Mouse (Mus musculus) cerebellum, adult 9-10 months (tissue): Measurements from ENCODE around the gene Gm6525.

ENCODE experiments used
- DNase-seq: peaks from one replicate; pipeline ENCODE4 v3.0.0; 2022

Gene Gm6525

DNA sequence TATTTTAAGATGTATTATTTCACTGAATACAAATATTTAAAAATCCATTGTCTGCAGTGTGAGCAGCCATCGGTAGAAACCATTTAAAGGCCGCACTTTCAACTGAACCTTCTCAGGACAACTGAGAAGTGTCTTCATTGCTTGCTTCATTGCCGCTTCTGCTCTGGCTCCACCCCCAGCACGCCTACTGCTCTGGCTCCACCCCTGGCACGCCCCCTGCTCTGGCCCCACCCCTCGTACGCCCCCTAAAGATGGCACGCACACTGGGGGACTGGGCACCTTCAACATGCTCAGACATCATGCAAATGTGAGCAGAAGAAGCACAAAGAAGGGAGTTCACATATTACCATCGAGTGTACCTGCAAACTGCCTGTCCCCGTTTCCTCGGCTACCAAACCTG, 1.5 kb upstream of the Gm6525 start:
- DNase-seq = no peak

DNA sequence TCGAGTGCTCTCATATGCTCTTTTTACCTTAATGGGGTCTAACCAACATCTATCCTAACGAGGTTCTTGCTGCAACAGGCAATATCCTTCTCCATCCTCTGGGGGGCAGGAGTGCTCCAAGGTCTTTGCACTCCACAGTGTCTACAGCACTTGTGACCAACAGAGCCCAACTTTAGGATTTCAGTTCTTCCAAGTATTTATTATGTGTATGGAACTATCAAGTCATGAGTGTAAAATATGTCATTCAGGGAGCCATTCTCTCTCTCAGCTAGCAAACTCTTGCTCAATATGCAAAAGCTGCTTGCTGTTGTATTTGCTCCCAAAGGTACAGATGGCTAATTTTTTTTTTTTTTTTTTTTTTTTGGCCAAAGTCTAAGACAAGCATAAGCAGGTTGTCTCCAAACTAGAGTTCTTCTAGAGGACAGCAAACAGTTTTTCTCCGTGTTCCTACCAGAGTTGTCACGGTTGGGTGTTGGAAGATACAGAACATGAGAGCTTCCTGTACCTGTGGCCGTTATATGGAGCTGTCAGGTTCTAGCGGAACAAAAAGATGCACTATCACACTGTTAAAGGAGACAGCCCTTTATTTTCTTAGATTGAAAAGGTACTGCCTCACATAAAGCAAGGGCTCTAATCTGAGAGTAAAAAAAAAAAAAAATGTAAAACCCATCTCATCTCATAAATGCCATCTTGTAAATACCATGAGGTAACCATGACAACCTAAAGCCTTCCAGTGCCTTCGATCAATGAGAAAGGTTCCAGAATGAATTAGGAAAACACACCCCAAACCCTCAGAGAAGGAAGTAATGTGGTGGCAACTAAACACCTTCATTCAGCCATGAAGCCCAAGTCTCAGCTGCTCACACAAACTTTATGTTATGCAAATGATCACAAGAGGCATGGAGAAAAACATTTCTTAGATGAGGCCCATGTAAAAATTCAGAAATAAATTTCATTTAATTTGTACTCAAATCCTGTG, 1.7 kb downstream of the Gm6525 start:
- DNase-seq = peak; percentile 82

DNA sequence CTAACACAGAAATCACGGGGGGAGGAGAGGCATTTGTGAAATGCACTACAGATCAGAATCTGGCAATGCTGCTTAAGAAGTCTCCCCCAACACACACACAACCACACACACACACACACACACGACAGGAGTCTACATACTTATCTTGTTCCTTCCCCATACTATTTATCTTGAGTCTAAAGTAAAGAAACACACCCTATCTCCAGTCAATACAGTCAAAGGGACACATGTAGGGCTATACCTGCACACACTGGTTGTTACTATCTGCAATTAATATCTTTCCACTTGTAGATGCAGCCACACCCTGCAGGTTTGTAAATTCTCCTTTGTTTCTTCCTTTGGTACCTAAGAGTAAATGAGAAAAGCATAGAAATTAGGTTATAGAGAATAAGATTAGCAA, 3.9 kb downstream of the Gm6525 start:
- DNase-seq = no peak

DNA sequence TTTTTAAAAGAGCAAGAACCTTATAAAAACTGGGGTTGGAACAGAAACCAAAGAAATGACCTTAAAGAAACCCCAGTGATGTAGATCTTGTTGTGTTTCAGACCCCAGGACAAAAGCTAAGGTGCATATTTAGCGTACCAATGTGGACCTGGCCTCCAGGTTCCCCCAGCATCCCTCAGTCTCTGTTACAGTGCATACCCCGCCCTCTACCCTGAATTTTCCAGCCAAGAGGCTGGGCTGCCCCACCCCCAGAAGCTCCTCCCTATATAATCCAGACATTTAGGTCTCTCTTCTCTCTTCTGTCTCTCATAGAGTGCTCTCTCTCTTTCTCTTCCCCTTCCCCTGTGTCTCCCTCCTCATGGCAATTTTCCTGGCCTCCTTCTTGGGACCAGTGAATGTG, 6.4 kb downstream of the Gm6525 start:
- no peak for DNase-seq

DNA sequence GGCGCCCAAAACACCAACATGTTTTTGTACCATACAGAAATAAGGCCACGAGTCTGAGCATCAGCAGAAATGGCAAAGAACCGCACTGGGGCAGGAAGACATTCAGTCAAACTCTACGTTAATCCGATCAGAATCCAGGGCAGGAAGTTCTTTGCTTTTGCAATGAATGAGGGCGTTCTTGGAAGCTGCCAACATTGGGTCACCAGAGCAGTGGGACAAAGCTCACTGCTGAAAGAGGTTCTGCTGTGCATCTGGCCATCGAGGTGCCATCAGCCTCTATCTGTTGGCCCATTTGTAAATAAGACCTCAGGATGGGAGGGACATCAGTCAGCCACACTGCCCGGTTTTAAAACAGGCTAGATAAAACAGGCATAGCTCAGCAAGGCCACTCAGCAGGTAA, 7.2 kb downstream of the Gm6525 start:
- DNase-seq = no peak

DNA sequence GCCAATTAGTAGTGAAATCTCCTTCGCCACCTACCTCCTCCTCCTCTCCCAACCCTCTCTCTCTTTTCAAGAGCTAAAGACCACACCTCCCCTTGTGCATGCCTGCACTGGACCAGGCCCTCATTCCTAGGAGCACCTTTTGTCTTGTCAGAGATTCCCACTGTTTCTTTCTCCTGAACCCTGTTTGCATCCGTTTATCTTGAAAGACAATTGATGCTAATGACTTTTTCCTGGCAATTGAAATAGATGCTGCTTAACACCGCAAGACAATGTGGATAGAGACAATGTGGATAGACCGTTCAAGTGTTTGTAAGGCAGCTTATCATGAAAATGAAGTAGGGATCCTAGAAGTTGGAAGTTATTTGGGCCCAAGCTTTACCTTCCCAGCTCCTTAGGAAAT, 7.8 kb downstream of the Gm6525 start:
- DNase-seq = no peak

DNA sequence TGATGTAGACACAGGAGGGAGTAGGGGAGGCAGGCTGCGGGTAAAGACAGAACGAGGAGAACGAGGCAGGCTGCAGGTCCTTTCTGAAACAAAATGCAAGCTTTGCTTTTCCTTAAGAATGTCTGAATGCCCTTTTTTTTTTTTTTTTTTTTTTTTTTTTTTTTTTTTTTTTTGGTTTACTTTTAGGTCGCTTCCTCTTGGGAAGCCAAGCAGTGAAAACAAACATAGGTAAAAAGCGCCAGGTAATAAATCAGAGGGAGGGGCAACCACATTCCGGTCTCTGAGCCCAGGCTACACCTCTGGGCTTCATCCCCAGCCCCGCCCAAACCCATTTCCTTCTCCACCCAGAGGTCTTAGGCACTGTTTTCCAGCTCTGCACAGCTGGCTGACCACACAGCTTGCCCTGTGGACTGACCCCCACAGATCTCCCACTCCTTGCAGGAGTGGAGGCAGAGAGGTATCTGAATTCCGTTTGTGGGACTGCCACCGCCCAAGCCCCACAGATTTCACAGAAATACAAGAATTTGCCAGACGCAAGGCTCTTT, 15.8 kb downstream of the Gm6525 start:
- DNase-seq = no peak

DNA sequence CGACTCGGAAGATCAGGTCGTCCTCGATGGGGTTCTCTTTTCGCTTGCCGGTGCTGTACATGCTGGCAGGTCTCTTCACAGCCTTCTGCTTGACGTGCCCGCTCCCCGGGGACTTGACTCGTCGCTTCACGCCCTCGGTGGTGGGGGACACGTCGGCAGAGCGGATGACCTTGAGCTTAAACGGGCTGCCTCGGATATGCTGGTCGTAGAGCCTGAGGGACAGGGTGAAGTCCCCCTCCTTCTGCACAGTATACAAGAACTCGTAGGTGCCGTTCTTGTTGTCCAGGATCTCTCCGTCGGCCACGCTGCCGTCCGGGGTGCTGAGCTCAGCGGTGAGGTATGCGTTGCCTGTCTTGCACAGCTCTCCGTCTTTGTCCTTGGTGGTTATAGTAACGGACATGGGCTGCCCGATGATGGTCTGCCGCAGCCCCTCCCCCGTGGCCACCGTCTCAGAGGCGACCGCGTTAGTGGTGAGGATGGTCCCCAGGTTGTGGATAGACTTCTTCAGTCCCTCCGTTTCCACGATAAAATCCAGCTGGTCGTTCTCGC, 16.7 kb downstream of the Gm6525 start:
- DNase-seq = no peak

DNA sequence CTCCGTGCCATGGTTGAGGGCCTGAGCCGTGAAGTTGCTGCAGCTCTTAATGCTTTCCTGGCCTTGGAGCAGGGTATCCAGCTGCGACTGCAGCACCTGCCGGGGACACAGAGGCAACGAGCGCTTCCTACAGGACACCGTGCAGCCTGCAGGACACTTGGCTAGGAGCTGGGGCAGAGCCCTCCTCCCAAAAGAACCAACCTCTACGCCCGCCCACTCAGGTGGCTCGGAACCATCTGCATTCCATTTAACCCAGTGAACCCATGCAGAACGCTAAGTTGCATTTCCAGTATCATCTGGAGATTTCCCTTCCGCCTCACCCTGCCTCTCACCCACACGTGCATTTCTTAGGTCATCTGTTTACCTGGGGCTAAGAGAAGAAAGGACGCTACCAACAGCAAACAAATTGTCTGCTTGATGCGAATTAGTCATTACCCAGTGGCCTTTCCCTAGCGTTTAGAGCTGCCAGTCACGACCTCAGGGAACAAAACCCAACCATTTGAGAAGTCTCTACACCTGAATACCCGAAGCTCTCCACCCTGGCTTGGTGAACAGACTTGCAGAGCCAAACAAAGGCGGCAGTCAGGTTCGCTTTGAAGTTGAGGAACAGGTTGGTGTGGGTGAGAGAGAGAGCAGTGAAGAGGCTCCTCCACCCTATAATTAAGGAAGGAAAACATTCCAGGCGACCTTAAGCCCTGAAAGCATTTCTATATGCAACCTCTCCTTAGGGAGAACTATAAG, 17.4 kb downstream of the Gm6525 start:
- DNase-seq = no peak

DNA sequence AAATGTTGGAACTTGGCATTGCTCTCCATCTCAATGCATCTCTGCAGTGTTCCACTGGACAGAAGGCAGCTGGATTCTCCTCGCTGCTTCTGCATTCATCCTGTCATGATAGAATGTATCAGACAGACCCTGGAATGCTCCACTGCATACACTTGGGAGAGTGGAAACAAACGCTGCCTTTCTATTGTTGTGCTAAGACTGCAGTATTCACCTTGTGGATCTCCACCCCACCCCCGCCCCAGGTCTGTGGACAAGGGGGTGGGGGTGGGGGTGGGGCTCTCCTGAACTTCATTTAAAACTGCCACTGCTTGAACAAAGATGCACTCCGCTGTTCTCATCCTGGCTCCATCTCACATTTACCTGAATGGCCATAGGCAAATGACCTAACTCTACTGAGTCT, 20.0 kb downstream of the Gm6525 start:
- DNase-seq = no peak

DNA sequence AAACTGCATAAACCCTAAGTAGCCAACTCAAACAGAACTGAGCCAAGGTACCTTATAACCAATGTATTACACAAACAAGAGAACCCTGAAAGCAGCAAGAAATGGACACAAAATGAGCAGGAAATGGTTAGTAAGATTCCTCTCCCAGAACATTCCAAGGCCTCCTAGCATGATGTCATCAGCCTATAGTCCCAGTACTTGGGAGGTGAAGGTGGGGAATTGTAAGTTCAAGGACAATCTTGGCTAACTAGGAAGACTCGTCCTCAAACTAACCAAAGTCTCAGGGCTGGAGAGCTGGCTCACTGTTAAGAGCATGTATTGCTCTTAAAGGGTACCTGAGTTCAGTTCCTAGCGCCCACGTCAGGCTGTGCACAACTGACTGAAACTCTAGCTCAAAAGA, 24.3 kb downstream of the Gm6525 start:
- no peak for DNase-seq

DNA sequence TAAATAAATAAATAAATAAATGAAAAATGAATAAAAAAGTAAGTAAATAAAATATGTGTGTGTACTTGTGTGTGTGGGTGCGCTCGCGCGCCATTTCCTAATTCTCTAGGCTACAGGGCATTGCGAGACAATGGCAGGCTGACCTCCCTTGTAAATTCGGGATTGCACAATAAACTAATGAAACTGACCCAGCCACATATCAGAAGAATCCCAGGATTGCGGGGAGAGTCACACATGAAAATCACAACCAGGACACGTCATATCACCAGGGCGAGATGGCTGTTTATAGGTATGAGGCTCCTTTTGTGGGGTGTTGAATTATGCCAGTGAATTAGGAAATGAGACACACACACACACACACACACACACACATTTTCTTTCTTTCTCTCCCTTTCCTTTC, 25.6 kb downstream of the Gm6525 start:
- no peak for DNase-seq

DNA sequence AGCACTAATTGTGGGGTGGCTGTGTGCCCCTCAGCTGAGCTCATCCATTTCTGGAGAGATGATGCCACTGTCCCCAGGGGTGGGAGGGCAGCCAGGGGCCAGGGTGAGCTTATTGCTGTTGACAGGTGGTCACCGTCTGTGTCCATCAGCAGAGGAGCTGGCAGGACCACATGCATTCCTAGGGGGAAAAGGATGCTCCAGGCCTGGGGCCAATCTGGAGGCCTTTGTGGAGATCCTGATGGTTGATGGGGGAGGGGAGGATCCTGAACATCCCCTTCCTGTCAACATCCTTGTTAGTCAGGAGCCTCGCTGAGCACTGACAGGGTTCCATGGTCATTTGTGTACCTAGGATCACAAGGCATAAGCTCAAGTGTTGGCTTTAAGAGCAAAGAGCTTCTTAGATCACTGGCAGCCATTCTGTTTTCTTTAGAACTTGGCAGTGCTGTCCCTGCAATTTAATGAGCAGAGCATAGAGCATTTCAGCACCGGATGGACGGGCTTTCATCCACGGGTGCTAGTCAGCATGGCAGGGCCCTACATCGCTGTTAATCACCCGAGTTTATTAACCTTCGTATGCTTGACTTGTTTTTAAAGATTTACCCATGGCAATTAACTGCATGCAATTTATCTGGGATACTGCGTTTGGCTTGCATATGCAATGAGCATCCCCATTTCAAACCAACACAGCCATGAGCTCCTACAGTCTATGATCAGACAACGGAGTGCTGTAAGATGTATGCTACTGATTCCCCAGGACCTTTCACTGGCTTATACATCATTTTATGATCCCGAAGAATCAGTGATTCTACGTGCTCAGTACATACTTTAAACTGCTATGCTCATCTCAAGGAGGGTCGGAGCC, 26.9 kb downstream of the Gm6525 start:
- peak; percentile 99 for DNase-seq

DNA sequence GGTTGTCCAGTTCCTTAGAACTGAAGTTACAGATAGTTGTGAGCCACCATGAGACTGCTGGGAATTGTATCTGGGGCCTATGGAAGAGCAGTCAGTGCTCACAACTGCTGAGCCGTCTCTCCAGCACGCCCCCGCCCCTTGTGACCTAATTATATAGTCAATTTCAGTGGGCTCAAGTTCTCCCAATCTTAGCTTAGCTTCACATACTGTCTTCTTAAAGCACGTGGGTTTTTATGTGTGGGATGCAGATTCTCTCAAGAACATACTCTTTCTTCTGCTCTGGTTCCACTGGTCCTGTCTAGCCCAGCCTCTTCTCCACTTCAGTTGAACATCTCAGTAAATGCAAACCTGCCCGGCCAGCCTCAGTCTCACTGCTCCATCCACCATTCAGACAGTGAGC, 30.7 kb downstream of the Gm6525 start:
- no peak for DNase-seq

DNA sequence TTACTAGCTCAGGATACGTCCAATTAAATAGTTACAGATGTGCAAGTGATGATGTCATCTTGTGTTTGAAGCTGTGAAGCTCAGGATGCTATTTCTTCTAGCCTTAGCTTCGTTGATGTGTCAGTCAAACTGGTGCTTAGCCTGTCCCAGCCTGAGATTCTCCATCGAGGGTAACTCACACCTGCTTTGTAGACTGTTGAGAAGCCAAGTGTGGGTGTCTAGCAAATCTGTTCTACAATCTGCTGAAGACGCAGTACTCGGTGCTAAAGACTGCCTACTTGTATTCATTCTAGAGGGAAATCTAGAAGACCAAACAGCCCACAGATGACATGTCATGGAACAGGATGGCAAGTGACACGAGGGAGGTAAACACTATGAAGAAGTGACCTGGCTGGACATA, 31.7 kb downstream of the Gm6525 start:
- DNase-seq = no peak

DNA sequence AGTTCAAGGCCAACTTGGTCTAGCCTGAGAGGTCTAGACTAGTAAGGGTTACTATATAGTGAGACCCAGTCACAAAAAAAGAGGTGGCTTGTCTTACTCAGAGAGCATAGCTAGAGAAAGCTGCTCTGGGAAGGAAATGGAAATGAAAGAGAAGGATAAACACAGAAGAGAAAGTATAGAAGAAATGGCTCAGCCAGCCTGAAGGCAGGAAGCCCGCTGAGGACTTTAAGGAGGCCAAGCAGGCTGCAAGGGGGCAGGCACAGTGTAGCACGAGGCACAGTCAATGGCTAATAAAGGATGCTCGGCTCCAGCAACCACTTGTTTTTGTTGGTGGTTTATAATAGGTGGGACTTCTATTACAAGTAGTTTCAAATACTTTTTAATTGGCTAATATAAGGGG, 32.2 kb downstream of the Gm6525 start:
- no peak for DNase-seq

DNA sequence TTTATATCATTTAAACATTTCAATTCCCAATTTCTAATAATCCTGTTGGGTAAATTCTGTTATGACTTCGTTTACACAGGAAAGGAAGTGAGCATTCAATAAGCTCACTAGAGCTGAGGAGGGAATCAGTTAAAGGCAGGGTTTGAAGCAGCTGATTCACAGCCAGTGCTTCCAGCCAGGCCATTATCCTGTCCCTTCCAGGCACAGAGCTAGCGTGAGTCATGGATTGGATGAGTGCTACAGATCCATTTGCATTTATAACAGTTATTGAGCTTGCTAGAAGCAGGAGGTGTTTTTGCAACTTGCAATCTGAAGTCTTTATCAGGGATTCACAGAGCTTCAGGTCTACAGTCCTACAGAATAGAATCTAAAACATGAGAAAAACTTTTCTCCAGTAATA, 33.5 kb downstream of the Gm6525 start:
- no peak for DNase-seq

DNA sequence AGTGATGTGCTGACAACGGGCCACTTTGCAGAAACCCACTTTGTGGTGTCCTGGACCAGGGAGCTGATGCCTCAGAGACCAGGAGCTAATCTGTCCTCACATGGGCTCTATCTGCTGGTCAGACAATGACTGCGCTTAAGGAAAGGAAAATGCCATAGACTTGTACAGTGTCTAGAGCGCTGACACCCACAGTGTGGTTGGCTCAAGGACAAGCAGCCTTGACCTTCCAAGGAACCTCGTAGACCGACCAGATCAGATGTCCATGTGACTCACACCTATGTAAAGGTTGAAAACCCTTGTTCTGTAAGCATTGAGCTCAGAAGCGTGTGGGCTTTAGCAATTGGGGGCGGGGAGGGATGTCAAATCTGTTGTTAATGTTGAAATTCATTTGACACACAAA, 34.6 kb downstream of the Gm6525 start:
- no peak for DNase-seq

DNA sequence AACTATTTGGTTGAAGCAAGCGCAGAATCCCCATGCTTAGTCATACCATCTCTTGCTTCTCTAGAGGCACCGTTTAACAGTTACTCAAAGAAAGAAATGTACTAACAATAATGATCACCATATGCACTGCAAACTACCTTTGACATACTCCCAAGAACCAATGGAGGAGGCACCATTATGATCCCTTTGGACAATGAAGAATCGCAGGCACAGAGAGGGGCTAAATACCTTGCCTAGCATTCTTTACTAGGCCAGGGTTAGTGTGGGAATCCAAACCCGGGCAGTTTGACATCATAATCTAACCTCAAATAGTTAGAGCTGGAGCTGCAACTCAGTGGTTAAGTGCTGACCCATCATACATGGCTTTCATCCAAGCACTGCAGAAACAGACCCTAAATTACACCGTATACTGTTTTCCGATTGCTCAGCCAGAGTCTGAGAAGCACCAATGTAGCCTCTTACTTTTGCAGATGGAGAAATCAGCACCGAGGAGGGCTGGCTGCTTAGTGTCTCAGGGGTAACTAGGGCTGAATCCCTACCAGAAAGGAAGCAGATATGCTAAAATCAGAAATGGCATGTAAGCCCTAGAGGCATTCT, 35.1 kb downstream of the Gm6525 start:
- no peak for DNase-seq

DNA sequence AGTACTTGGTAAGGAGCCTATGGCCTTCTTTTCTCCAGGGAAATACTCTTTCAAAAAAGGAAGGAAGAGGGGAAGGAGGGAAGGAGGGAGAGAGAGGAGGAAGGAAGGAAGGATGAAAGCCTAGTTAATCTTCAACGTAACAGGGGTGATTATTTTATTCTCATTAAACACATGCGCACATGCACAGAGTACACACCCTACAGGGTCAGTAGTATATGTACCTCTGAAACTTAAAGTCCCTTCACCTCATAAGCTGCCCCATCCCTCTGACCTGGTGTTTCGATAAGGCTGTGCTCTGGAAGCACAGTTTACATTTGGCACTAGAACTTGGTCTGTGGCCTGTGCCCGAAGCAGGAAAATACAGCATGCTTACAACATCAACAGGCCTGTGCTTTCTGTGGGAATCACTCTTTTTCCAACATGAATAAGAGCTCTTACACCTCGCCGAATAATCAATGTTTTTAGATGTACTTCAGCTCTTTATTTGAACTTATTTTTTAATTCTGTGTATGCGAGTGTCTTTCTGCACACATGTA, 37.5 kb downstream of the Gm6525 start:
- no peak for DNase-seq

DNA sequence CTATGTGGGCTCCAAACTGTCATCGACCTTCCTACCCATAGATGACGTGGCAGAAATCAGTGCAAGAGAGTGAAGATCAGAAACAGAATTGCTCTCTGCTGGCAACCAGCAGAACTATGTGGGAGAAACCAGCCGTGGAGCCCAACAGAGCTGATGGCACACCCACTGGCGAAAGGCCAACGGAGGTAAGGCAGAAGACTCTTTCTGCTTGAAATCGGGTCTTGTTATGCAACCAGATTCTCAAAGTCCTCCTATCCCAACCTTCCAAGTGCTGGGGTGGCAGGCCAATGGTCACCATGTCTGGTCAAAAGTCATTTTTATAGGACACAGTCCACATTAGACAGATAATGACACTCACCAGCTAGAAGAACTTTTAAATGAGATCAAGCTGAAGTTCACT, 40.6 kb downstream of the Gm6525 start:
- DNase-seq = peak; percentile 81

DNA sequence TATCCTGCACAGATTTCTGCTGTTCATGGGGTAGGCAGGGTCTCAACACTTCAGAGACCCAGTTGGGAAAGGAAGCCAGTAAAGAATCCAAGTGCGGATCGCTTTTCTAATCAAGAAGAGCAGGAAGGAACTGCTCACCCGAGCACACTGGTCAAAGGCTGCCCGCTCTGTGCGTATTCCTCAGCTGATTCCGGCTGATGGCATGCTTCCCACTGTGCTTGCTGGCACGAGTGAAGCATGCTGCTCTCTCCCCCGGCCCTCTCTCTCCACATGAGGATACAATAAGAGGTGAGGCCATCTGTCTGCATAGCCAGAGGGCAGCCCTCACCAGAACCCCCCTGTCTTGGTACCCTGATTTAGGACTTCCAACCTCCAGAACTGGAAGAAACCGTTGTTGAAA, 41.3 kb downstream of the Gm6525 start:
- DNase-seq = peak; percentile 93
